Mouse (Mus musculus) layer of hippocampus, adult 18-20 months (tissue): Measurements from ENCODE around the gene Ormdl1. TPM values are rescaled to one million over a fixed set of nuclear protein-coding genes. Genes with fewer than 3 reads are reported as not detected.

Experiments
- total RNA-seq, 2 experiments: library from RNA; stranded (reverse); gene quantifications; 2 replicates each; pipeline ENCODE4 v1.2.3; 2021

The Ormdl1 gene
- total RNA-seq, 2 experiments from 2014 or later: 10.0 to 11.2 TPM

Other genes starting within 250 kb of the Ormdl1 start
- gene Mstn, start 235.5 kb upstream of the Ormdl1 start, total RNA-seq: under 1 TPM; 0.67 to 0.74 TPM
- under 1 TPM in 1 of 2 experiments, not detected in 1; 0.62 TPM for gene 1700019A02Rik, start 109.5 kb upstream of the Ormdl1 start, total RNA-seq
- 10 to 100 TPM; 31.3 to 37.6 TPM for gene Pms1, start 77 bp upstream of the Ormdl1 start, total RNA-seq
- gene Gm28778, start within 50 bp of the Ormdl1 start, total RNA-seq: under 1 TPM in 1 of 2 experiments, not detected in 1; 0.66 TPM
- gene Osgepl1, start 16.5 kb downstream of the Ormdl1 start, total RNA-seq: 10 to 100 TPM; 16.2 to 19.0 TPM
- gene Asdurf, start 55.5 kb downstream of the Ormdl1 start, total RNA-seq: not detected
- under 1 TPM; 0.20 to 0.59 TPM for gene Gm28551, start 55.6 kb downstream of the Ormdl1 start, total RNA-seq
- 10 to 100 TPM; 23.8 to 24.9 TPM for gene Asnsd1, start 55.7 kb downstream of the Ormdl1 start, total RNA-seq